Mouse (Mus musculus): Measurements from ENCODE around the gene Sp2.

DNA sequence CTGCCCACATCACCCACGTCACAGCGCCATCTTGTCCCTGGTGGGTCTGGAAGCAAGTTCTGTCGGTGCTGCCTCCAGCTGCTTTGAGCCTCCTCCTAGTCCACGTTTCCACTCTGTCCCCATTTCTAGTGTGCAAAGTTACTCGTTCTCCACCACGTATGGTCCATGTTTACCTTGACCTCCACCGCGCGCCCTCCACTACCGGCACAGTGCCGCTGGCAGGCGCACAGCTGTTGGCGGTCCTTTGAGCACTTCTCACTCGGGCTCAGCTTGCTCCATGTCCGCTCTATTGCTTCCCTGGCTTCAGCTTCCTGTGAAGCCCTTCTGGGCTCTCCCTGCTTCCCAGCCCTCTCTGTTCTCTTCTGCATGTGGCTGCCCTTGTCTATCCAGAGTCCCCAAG is 1.3 kb downstream of the Sp2 start:
- TF ChIP-seq EP300 (optimal IDR thresholded peaks at IDR 0.05), result no peak
- TF ChIP-seq CTCF (IDR thresholded peaks at IDR 0.05; ENCODE audit: low read depth), result no peak

Data from stomach, postnatal 0 days (tissue).